In genomic region chr6:29211806-29212492, GRCm38 (mm10) we compare ENCODE assay signal across 8 mouse cellular contexts. TPM values are rescaled to one million over a fixed set of nuclear protein-coding genes. Genes with fewer than 3 reads are reported as not detected.
DNase-seq lines count a peak whose midpoint lies in the region; ATAC-seq and TF ChIP-seq lines count a peak whose summit lies in the region.

No protein-coding gene starts in this region.

- ATAC-seq in forebrain, postnatal 0 days, result peak; percentile 85
- peak; percentile 59 to 68 for ATAC-seq in hematopoietic stem cell, adult 5-6 weeks (replicated peaks in 1 of 2; ENCODE audit: insufficient read depth in 1 of 2, low FRiP score in 2 of 2, low TSS enrichment in 1 of 2, low read depth in 1 of 2, poor library complexity in 2 of 2, severe bottlenecking in 2 of 2)

- no peak overlapping the region for H3K27ac ChIP-seq in MEL (ENCODE audit: control insufficient read depth, low read depth, low read length)
- H3K27ac ChIP-seq in forebrain, postnatal 0 days (ENCODE audit: low read depth, low read length), result peak overlapping the region; percentile 77

- H3K4me1 ChIP-seq in MEL (ENCODE audit: control insufficient read depth in 1 of 2, insufficient read depth in 2 of 2, low read length in 2 of 2), result peaks cover 13 to 38% of the 10 kb centered on the region in 2 experiments
- peaks cover 10% of the 10 kb centered on the region; the same call in 1 of the 2 replicates for H3K4me1 ChIP-seq in forebrain, postnatal 0 days (ENCODE audit: insufficient read depth)

- H3K36me3 ChIP-seq in MEL (ENCODE audit: control insufficient read depth in 1 of 2, insufficient read depth in 2 of 2, low read length in 2 of 2), result peaks cover 0 to 20% of the 10 kb centered on the region in 2 experiments; a peak in 2 of 4 replicates
- peaks cover 5% of the 10 kb centered on the region for H3K36me3 ChIP-seq in forebrain, postnatal 0 days (ENCODE audit: insufficient read depth)

- WGBS in forebrain, postnatal 0 days, result under 1% methylated on average over 63 of the region's 66 CpGs

- TF ChIP-seq EP300 in MEL (IDR thresholded peaks at IDR 0.05; ENCODE audit: low read depth in 1 of 2, low read length in 2 of 2), result no peak

- no peaks in the 10 kb centered on the region for H3K9me3 ChIP-seq in MEL (replicated peaks; ENCODE audit: insufficient read depth, low read length)
- no peaks in the 10 kb centered on the region for H3K9me3 ChIP-seq in forebrain, postnatal 0 days (ENCODE audit: low read length)

- peak overlapping the region; percentile 68 to 82 for H3K4me3 ChIP-seq in MEL (ENCODE audit: control insufficient read depth in 1 of 2, insufficient read depth in 1 of 2, low read depth in 2 of 2, low read length in 2 of 2)
- H3K4me3 ChIP-seq in forebrain, postnatal 0 days (ENCODE audit: low read depth, low read length), result peak overlapping the region; percentile 53

- H3K27me3 ChIP-seq in MEL (ENCODE audit: control insufficient read depth in 1 of 2, insufficient read depth in 2 of 2, low read length in 2 of 2), result no peaks in the 10 kb centered on the region
- H3K27me3 ChIP-seq in forebrain, postnatal 0 days (ENCODE audit: insufficient read depth, low read length), result no peaks in the 10 kb centered on the region

- H3K79me2 ChIP-seq in MEL (ENCODE audit: control insufficient read depth, insufficient read depth, low read length, poor library complexity), result no peaks in the 10 kb centered on the region; the same call in 1 of the 2 replicates

- no peak for TF ChIP-seq CTCF in MEL (IDR thresholded peaks at IDR 0.05 in 2 of 3, conservative IDR thresholded peaks at IDR 0.05 in 1 of 3; ENCODE audit: control insufficient read depth in 1 of 3, insufficient read depth in 1 of 3, low read depth in 2 of 3, low read length in 3 of 3, poor library complexity in 1 of 3, severe bottlenecking in 1 of 3)
- TF ChIP-seq CTCF in forebrain, postnatal 0 days (IDR thresholded peaks at IDR 0.05; ENCODE audit: low read depth), result peak; percentile 46; the same call in 1 of the 2 replicates

- TF ChIP-seq RAD21 in MEL (IDR thresholded peaks at IDR 0.05; ENCODE audit: low read depth, low read length), result no peak

- DNase-seq in MEL (ENCODE audit: low read depth, low spot score), result peak; percentile 86
- DNase-seq in cerebellum, adult 18-20 months, result peak; percentile 79 to 82
- DNase-seq in forebrain, postnatal 0 days, result peak; percentile 86
- peak; percentile 54 for DNase-seq in layer of hippocampus, postnatal 25 days (ENCODE audit: extremely low spot score in 1 of 2, low spot score in 1 of 2)
- peak; percentile 85 for DNase-seq in lung, postnatal 14 days
- peak; percentile 86 for DNase-seq in ovary, postnatal 36 days (ENCODE audit: low spot score)
- DNase-seq in thymus, postnatal 25 days, result peak; percentile 90

- H3K4me2 ChIP-seq in forebrain, postnatal 0 days (ENCODE audit: low read depth), result peak overlapping the region; percentile 68

- H3K9ac ChIP-seq in MEL (ENCODE audit: control insufficient read depth, low read depth, low read length, poor library complexity, severe bottlenecking), result peak overlapping the region; percentile 72
- peak overlapping the region; percentile 71 for H3K9ac ChIP-seq in forebrain, postnatal 0 days

- peak; percentile 52 to 53; a peak in 1 of 4 replicates for TF ChIP-seq POLR2A in MEL (IDR thresholded peaks at IDR 0.05; ENCODE audit: control insufficient read depth in 1 of 2, insufficient read depth in 1 of 2, low read depth in 1 of 2, low read length in 2 of 2, poor library complexity in 1 of 2)

TF ChIP-seq in MEL, 35 proteins besides CTCF, POLR2A, EP300 and RAD21:
- peak; percentile 67 for TF ChIP-seq MYC (IDR thresholded peaks at IDR 0.05; ENCODE audit: low read depth, low read length)
- peak; percentile 49; the same call in 1 of the 2 replicates for TF ChIP-seq POLR2AphosphoS2 (IDR thresholded peaks at IDR 0.05; ENCODE audit: low read length)
- TF ChIP-seq ELF1 (IDR thresholded peaks at IDR 0.05; ENCODE audit: low read depth, low read length), result no peak
- peak; percentile 98 for TF ChIP-seq BHLHE40 (IDR thresholded peaks at IDR 0.05; ENCODE audit: borderline replicate concordance, low read depth, low read length)
- TF ChIP-seq USF2 (IDR thresholded peaks at IDR 0.05; ENCODE audit: borderline replicate concordance in 1 of 2, insufficient read depth in 1 of 2, low read depth in 1 of 2, low read length in 2 of 2), result no peak
- TF ChIP-seq CHD2 (IDR thresholded peaks at IDR 0.05; ENCODE audit: low read length), result no peak
- no peak for TF ChIP-seq ZC3H11A (IDR thresholded peaks at IDR 0.05; ENCODE audit: low read depth, low read length)
- peak; percentile 75; the same call in 1 of the 2 replicates for TF ChIP-seq MAZ (IDR thresholded peaks at IDR 0.05; ENCODE audit: low read depth, low read length)
- peak; percentile 64; the same call in 1 of the 2 replicates for TF ChIP-seq SIN3A (IDR thresholded peaks at IDR 0.05; ENCODE audit: low read length)
- TF ChIP-seq UBTF (IDR thresholded peaks at IDR 0.05; ENCODE audit: borderline replicate concordance, insufficient read depth, low read depth, low read length), result no peak
- TF ChIP-seq MAX (IDR thresholded peaks at IDR 0.05; ENCODE audit: low read length), result no peak; the same call in 1 of the 2 replicates
- peak; percentile 42; the same call in 1 of the 2 replicates for TF ChIP-seq USF1 (IDR thresholded peaks at IDR 0.05; ENCODE audit: low read depth, low read length)
- peak; percentile 89 for TF ChIP-seq MXI1 (IDR thresholded peaks at IDR 0.05; ENCODE audit: low read depth, low read length)
- TF ChIP-seq SMC3 (IDR thresholded peaks at IDR 0.05; ENCODE audit: low read depth, low read length), result no peak
- TF ChIP-seq CHD1 (IDR thresholded peaks at IDR 0.05; ENCODE audit: low read depth, low read length), result no peak
- TF ChIP-seq ETS1 (IDR thresholded peaks at IDR 0.05; ENCODE audit: low read depth, low read length), result 0 out of 2 replicates have a peak, but pooled peaks have one; percentile 10
- peak; percentile 15; the same call in 1 of the 2 replicates for TF ChIP-seq TCF12 (IDR thresholded peaks at IDR 0.05; ENCODE audit: low read depth, low read length)
- TF ChIP-seq ZMIZ1 (IDR thresholded peaks at IDR 0.05; ENCODE audit: low read depth, low read length), result peak; percentile 36; the same call in 1 of the 2 replicates
- TF ChIP-seq JUND (IDR thresholded peaks at IDR 0.05; ENCODE audit: low read depth, low read length), result no peak
- TF ChIP-seq TBP (IDR thresholded peaks at IDR 0.05; ENCODE audit: low read depth, low read length), result no peak
- peak; percentile 35; the same call in 1 of the 2 replicates for TF ChIP-seq NRF1 (IDR thresholded peaks at IDR 0.05; ENCODE audit: insufficient read depth, low read depth, low read length, poor library complexity, severe bottlenecking)
- TF ChIP-seq HCFC1 (IDR thresholded peaks at IDR 0.05; ENCODE audit: low read depth, low read length), result peak; percentile 13; the same call in 1 of the 2 replicates
- peak; percentile 42 for TF ChIP-seq NELFE (IDR thresholded peaks at IDR 0.05; ENCODE audit: low read depth, low read length)

RNA-seq across cellular contexts. Expression of gene Impdh1, which starts 4.2 kb away (rescaled TPM):
- 15.3 and 17.2 TPM in 2 replicates for total RNA-seq in MEL (2012; rRNA removed)
- polyA plus RNA-seq in MEL (2012; ENCODE audit: insufficient read depth in 1 of 2, insufficient read length in 2 of 2, low read depth in 1 of 2, low replicate concordance in 2 of 2, missing spikeins in 1 of 2), result 10 to 100 TPM in 1 of 2 experiments, not detected in 1; 55.1 TPM
- 27.2 and 42.8 TPM in 2 replicates for total RNA-seq in forebrain, postnatal 0 days (2014; rRNA removed)
- polyA plus RNA-seq in forebrain, postnatal 0 days (2015; fragmentation: Nextera tagmentation; extraction: Ambion mirVana), result 65.9 and 70.6 TPM in 2 replicates
- total RNA-seq in hematopoietic stem cell, adult 5-6 weeks (2017), result 70.0 and 72.4 TPM in 2 replicates
- total RNA-seq in layer of hippocampus, postnatal 25 days (2021), result 10 to 100 TPM; 44.4 to 48.3 TPM

RNA-seq across cellular contexts. Expression of gene Prrt4, which starts 32.6 kb away (rescaled TPM):
- not detected in 2 replicates for total RNA-seq in MEL (2012; rRNA removed)
- polyA plus RNA-seq in MEL (2012; ENCODE audit: insufficient read depth in 1 of 2, insufficient read length in 2 of 2, low read depth in 1 of 2, low replicate concordance in 2 of 2, missing spikeins in 1 of 2), result under 1 TPM in 1 of 2 experiments, not detected in 1; 0.17 TPM
- total RNA-seq in forebrain, postnatal 0 days (2014; rRNA removed), result 17.6 and 23.5 TPM in 2 replicates
- polyA plus RNA-seq in forebrain, postnatal 0 days (2015; fragmentation: Nextera tagmentation; extraction: Ambion mirVana), result 9.0 and 12.1 TPM in 2 replicates
- total RNA-seq in hematopoietic stem cell, adult 5-6 weeks (2017), result not detected in 2 replicates
- total RNA-seq in layer of hippocampus, postnatal 25 days (2021), result 1 to 10 TPM; 3.2 to 3.6 TPM

RNA-seq across cellular contexts. Expression of gene Rbm28, which starts 47.1 kb away (rescaled TPM):
- total RNA-seq in MEL (2012; rRNA removed), result 48.2 and 50.1 TPM in 2 replicates
- 100 to 1,000 TPM in 1 of 2 experiments, 10 to 100 TPM in 1; 91.2 to 312 TPM for polyA plus RNA-seq in MEL (2012; ENCODE audit: insufficient read depth in 1 of 2, insufficient read length in 2 of 2, low read depth in 1 of 2, low replicate concordance in 2 of 2, missing spikeins in 1 of 2)
- total RNA-seq in forebrain, postnatal 0 days (2014; rRNA removed), result 32.8 and 33.5 TPM in 2 replicates
- 14.7 and 18.0 TPM in 2 replicates for polyA plus RNA-seq in forebrain, postnatal 0 days (2015; fragmentation: Nextera tagmentation; extraction: Ambion mirVana)
- 53.1 and 66.5 TPM in 2 replicates for total RNA-seq in hematopoietic stem cell, adult 5-6 weeks (2017)
- total RNA-seq in layer of hippocampus, postnatal 25 days (2021), result 10 to 100 TPM; 35.6 to 49.6 TPM
